Mouse (Mus musculus) thymus, adult 2 months (tissue): ENCODE data around the gene Snx14.

Experiments used
- CTCF ChIP-seq: fragments of 200-500 bp; IDR thresholded peaks from 2 replicates; pipeline ENCODE4 v1.5.1; 2012; ENCODE audit warnings: mild to moderate bottlenecking, control low read depth, low read length, moderate library complexity, borderline replicate concordance; ENCODE audit not compliant: control insufficient read depth, poor library complexity, insufficient read depth; ENCODE audit errors: extremely low read depth
- POLR2A ChIP-seq: fragments of 200-500 bp; IDR thresholded peaks from 2 replicates; pipeline ENCODE4 v1.6.1; 2012; ENCODE audit warnings: mild to moderate bottlenecking, low read length, control low read depth, moderate library complexity; ENCODE audit not compliant: control insufficient read depth, poor library complexity, insufficient read depth; ENCODE audit errors: extremely low read depth

- no peak for TF ChIP-seq CTCF
- no peak for TF ChIP-seq POLR2A
These were observed 79.6 kb downstream of the Snx14 start for GRCm38 (mm10) chr9:88359140-88359539.
